Mouse (Mus musculus) liver, embryonic 11.5 days (tissue): ENCODE measurements around the gene Setd4. TPM values are rescaled to one million over a fixed set of nuclear protein-coding genes. Genes with fewer than 3 reads are reported as not detected.

ENCODE experiments used
- ATAC-seq: fragments of 200-750 bp; cut with Nextera tagmentation; replicated peaks from 2 replicates; pipeline ENCODE4 v1.8.0; 2017; ENCODE audit warnings: moderate number of reproducible peaks, mild to moderate bottlenecking, moderate TSS enrichment, moderate library complexity; ENCODE audit not compliant: low FRiP score
- DNase-seq: peaks from one replicate; pipeline ENCODE4 v3.0.0-alpha.2; 2017; ENCODE audit warnings: low spot score
- H3K27ac ChIP-seq: fragments of 300-500 bp; sonication (generic); 2 replicates; pipeline ENCODE4 v1.5.1; 2014; ENCODE audit warnings: mild to moderate bottlenecking, low read depth, low read length, control low read depth
- H3K27me3 ChIP-seq: fragments of 300-500 bp; sonication (generic); replicated peaks from 2 replicates; pipeline ENCODE4 v1.6.1; 2014; ENCODE audit warnings: low read length, mixed read lengths; ENCODE audit not compliant: control insufficient read depth, insufficient read depth
- H3K36me3 ChIP-seq: fragments of 300-500 bp; sonication (generic); 2 replicates; pipeline ENCODE4 v1.6.1; 2014; ENCODE audit warnings: mild to moderate bottlenecking, low read length, moderate library complexity, mixed read lengths; ENCODE audit not compliant: control insufficient read depth, insufficient read depth
- H3K4me1 ChIP-seq: fragments of 300-500 bp; sonication (generic); replicated peaks from 2 replicates; pipeline ENCODE4 v1.6.1; 2014; ENCODE audit warnings: low read length, mixed read lengths; ENCODE audit not compliant: control insufficient read depth, insufficient read depth
- H3K4me2 ChIP-seq: fragments of 300-500 bp; sonication (generic); 2 replicates; pipeline ENCODE4 v1.6.1; 2014; ENCODE audit warnings: mild to moderate bottlenecking, control low read depth, moderate library complexity
- H3K4me3 ChIP-seq: fragments of 300-500 bp; sonication (generic); 2 replicates; pipeline ENCODE4 v1.5.1; 2014; ENCODE audit warnings: low read depth, low read length, control low read depth
- H3K9ac ChIP-seq: fragments of 300-500 bp; sonication (generic); 2 replicates; pipeline ENCODE4 v1.6.1; 2014; ENCODE audit warnings: low read depth, low read length, control low read depth
- H3K9me3 ChIP-seq: fragments of 300-500 bp; sonication (generic); 2 replicates; pipeline ENCODE4 v1.6.1; 2016; ENCODE audit warnings: low read length, inconsistent platforms, mixed read lengths; ENCODE audit not compliant: control insufficient read depth
- WGBS: fragments of 180-500 bp; shearing (Covaris S2); extraction: QIAGEN DNeasy Blood & Tissue Kit; methylation state at CpG from one replicate; pipeline ENCODE4 v1.1.7; 2014; 5-methylcytosine and 5-hydroxymethylcytosine counted together
- polyA plus RNA-seq: library from polyadenylated mRNA; unstranded; fragments of >200 nt; fragmentation: Nextera tagmentation; extraction: Ambion mirVana; gene quantifications from 2 replicates; pipeline ENCODE4 v1.2.1, GENCODE M21; 2014

Gene Setd4
- polyA plus RNA-seq, 1 experiment from 2014 or later: 13.4 TPM

DNA sequence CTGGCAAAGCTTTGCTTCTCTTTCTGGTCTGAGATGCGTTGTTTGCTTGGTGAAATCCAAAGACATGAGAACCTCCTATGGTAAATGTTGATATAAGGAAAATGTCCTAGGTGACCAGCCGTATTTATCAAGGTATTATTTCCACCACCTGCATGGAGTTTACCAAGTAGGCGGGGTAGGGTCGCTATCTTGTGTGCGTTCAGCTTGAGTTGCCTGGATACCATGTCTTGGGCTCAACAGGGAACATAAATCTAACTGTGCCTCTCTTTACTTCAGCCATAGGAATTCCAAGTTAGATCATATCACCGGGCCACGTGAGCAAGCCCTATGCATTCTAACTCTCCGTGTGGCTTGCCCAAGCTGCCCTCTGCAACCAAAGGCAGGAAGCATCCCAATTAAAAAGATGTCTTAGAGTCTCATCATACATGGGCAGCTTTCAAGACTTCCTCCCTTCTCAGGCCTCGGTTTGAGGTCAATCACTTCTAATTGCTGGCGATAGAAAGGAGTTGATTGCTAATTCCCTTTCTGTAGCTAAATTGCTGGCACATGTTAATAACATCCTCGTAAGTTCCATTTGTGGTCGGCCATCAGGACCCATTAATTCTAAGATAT, 57.4 kb downstream of the Setd4 start:
- Histone ChIP-seq H3K9ac (no peak overlapping the region), H3K9me3 (no peaks in the 10 kb centered on the region), H3K36me3 (no peaks in the 10 kb centered on the region), H3K27me3 (peaks cover under 1% of the 10 kb centered on the region; the same call in 1 of the 2 replicates), H3K27ac (no peak overlapping the region), H3K4me1 (0 out of 2 replicates have a peak, but pooled peaks cover 4% of the 10 kb centered on the region), H3K4me3 (no peak overlapping the region), H3K4me2 (no peak overlapping the region)
- WGBS: 65% methylated on average over 12 of the region's 12 CpGs
- DNase-seq (no peak), ATAC-seq (no peak)

- 78% methylated on average over 4 of the region's 4 CpGs for WGBS
- no peaks in the 10 kb centered on the region for H3K27me3 ChIP-seq
- no peak overlapping the region for H3K9ac ChIP-seq
- H3K4me2 ChIP-seq: no peak overlapping the region
- no peaks in the 10 kb centered on the region for H3K36me3 ChIP-seq
- H3K27ac ChIP-seq: no peak overlapping the region
- no peak for ATAC-seq
- no peak overlapping the region for H3K4me3 ChIP-seq
- H3K4me1 ChIP-seq: 0 out of 2 replicates have a peak, but pooled peaks cover 4% of the 10 kb centered on the region
- DNase-seq: no peak
- no peaks in the 10 kb centered on the region for H3K9me3 ChIP-seq
Observed at GRCm38 (mm10) chr16:93544931-93545330, 58.9 kb downstream of the Setd4 start.

DNA sequence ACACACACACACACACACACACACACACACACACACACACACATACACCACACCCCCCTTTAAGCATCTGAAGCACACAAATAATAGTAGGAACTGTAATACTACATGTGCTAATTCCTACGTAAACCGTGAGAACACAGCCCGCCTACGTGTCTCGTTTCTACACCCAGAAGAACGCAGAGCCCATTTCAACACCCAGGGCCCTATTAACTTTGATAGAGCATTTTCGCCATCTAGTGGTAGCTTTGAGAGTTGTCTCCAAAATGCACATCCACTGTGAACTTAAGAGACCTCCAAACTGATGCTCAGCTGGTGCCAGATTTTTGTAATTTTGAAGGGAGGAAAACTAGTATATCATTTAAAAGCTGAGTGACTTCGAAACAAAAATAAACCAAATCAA, 60.2 kb downstream of the Setd4 start:
- ATAC-seq (no peak), DNase-seq (no peak)
- no peaks in the 10 kb centered on the region for H3K36me3 ChIP-seq
- no peak overlapping the region for H3K4me2 ChIP-seq
- no peak overlapping the region for H3K9ac ChIP-seq
- H3K4me1 ChIP-seq: no peaks in the 10 kb centered on the region
- H3K4me3 ChIP-seq: no peak overlapping the region
- H3K27me3 ChIP-seq: no peaks in the 10 kb centered on the region
- no peaks in the 10 kb centered on the region for H3K9me3 ChIP-seq
- 6% methylated on average over 8 of the region's 8 CpGs for WGBS
- H3K27ac ChIP-seq: no peak overlapping the region

GRCm38 (mm10) chr16:93539891-93540290, 64.0 kb downstream of the Setd4 start:
- no peak for ATAC-seq
- H3K27me3 ChIP-seq: no peaks in the 10 kb centered on the region
- DNase-seq: no peak
- no peaks in the 10 kb centered on the region for H3K4me1 ChIP-seq
- H3K4me3 ChIP-seq: no peak overlapping the region
- no peaks in the 10 kb centered on the region for H3K36me3 ChIP-seq
- no peak overlapping the region for H3K9ac ChIP-seq
- H3K4me2 ChIP-seq: no peak overlapping the region
- no peak overlapping the region for H3K27ac ChIP-seq
- H3K9me3 ChIP-seq: no peaks in the 10 kb centered on the region
- WGBS: 24% methylated on average over 3 of the region's 3 CpGs

GRCm38 (mm10) chr16:93535151-93535853, 68.6 kb downstream of the Setd4 start:
- Histone ChIP-seq H3K9me3 (no peaks in the 10 kb centered on the region), H3K36me3 (no peaks in the 10 kb centered on the region), H3K4me2 (no peak overlapping the region), H3K9ac (no peak overlapping the region), H3K4me3 (no peak overlapping the region), H3K27me3 (no peaks in the 10 kb centered on the region), H3K4me1 (no peaks in the 10 kb centered on the region), H3K27ac (no peak overlapping the region)
- WGBS: 78% methylated on average over 6 of the region's 6 CpGs
- no peak for ATAC-seq
- no peak for DNase-seq

Other genes with a start within 250 kb of the Setd4 start
- gene Cbr1, start 1.8 kb upstream of the Setd4 start, polyA plus RNA-seq: 44.3 and 49.3 TPM in 2 replicates
- gene Gm5678, start 24.0 kb upstream of the Setd4 start, polyA plus RNA-seq: not detected in 2 replicates
- 0.16 and 0.33 TPM in 2 replicates for gene Cbr3, start 79.2 kb upstream of the Setd4 start, polyA plus RNA-seq
- gene Dop1b, start 107.8 kb upstream of the Setd4 start, polyA plus RNA-seq: 18.1 and 19.1 TPM in 2 replicates
- 37.0 and 37.6 TPM in 2 replicates for gene Morc3, start 228.1 kb upstream of the Setd4 start, polyA plus RNA-seq